Mouse (Mus musculus) stomach, postnatal 0 days (tissue): ENCODE data around the gene Ldah. TPM values are rescaled to one million over a fixed set of nuclear protein-coding genes. Genes with fewer than 3 reads are reported as not detected.
A peak's percentile ranks its signal among the peaks of the same experiment; 100 is the strongest.
"Not testable (repeated sequence)": the region's sequence is repeated elsewhere in the genome, so short reads cannot be mapped to it uniquely, and the experiment has no call there.

Source experiments
- ATAC-seq: fragments of 200-750 bp; cut with Nextera tagmentation; 2 replicates; pipeline ENCODE4 v1.8.0; 2017; ENCODE audit not compliant: low FRiP score, low TSS enrichment
- DNase-seq: peaks from one replicate; pipeline ENCODE4 v3.0.0-alpha.2; 2016; ENCODE audit warnings: low spot score
- H3K27ac ChIP-seq: fragments of 300-500 bp; sonication (generic); replicated peaks from 2 replicates; pipeline ENCODE4 v1.5.1; 2014; ENCODE audit warnings: mild to moderate bottlenecking, control low read depth
- H3K27me3 ChIP-seq: fragments of 300-500 bp; sonication (generic); 2 replicates; pipeline ENCODE4 v1.6.1; 2014; ENCODE audit warnings: low read length; ENCODE audit not compliant: control insufficient read depth, insufficient read depth
- H3K36me3 ChIP-seq: fragments of 300-500 bp; sonication (generic); 2 replicates; pipeline ENCODE4 v1.6.1; 2014; ENCODE audit warnings: low read length, mixed read lengths; ENCODE audit not compliant: control insufficient read depth, insufficient read depth
- H3K4me1 ChIP-seq: fragments of 300-500 bp; sonication (generic); replicated peaks from 2 replicates; pipeline ENCODE4 v1.6.1; 2014; ENCODE audit warnings: antibody characterized with exemption; ENCODE audit not compliant: control insufficient read depth, insufficient read depth
- H3K4me2 ChIP-seq: fragments of 300-500 bp; sonication (generic); replicated peaks from 2 replicates; pipeline ENCODE4 v1.6.1; 2014; ENCODE audit warnings: low read depth, mild to moderate bottlenecking, control low read depth, moderate library complexity
- H3K4me3 ChIP-seq: fragments of 300-500 bp; sonication (generic); 2 replicates; pipeline ENCODE4 v1.5.1; 2014; ENCODE audit warnings: low read depth, low read length, control low read depth
- H3K9ac ChIP-seq: fragments of 300-500 bp; sonication (generic); 2 replicates; pipeline ENCODE4 v1.6.1; 2014; ENCODE audit warnings: mild to moderate bottlenecking, low read length, control low read depth, mixed read lengths
- H3K9me3 ChIP-seq: fragments of 300-500 bp; sonication (generic); 2 replicates; pipeline ENCODE4 v1.6.1; 2016; ENCODE audit warnings: low read length; ENCODE audit not compliant: control insufficient read depth
- CTCF ChIP-seq: IDR thresholded peaks from 2 replicates; pipeline ENCODE4 v1.5.1; 2016; ENCODE audit warnings: antibody characterized with exemption, low read depth, mild to moderate bottlenecking, moderate library complexity
- EP300 ChIP-seq: optimal IDR thresholded peaks from 2 replicates; pipeline ENCODE3; 2016; ENCODE audit warnings: antibody characterized with exemption
- WGBS: fragments of 180-500 bp; shearing (Covaris S2); extraction: QIAGEN DNeasy Blood & Tissue Kit; methylation state at CpG from one replicate; pipeline ENCODE4 v1.1.7; 2014; 5-methylcytosine and 5-hydroxymethylcytosine counted together
- polyA plus RNA-seq: library from polyadenylated mRNA; unstranded; fragments of >200 nt; fragmentation: Nextera tagmentation; extraction: Ambion mirVana; gene quantifications from 2 replicates; pipeline ENCODE4 v1.2.1, GENCODE M21; 2015

The Ldah gene
- 58.9 and 64.2 TPM in 2 replicates for polyA plus RNA-seq

DNA sequence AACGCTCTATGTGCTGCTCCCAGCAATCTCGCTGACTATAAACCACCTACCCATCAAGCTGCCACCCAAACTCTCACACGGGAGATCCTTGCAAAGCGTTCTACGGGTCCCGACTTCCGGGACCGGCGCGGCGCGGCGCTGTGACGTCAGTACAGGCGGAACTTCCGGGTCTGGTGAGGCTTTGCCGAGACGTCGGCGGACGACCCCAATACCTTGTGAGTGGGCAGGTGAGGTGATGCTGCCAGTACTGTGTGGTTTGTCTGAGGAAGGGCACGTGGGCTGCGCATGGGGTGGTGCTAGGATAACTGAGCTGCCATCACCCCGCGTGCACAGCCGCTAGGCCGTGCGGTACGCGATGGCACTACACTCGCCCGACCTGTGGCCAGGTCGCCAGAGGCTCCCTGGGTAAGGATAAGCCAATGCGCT lies at the start of gene Ldah:
Gene Ldah, plus strand, starts transcription at position 130 of the 426 bp plus-strand sequence.
- Histone ChIP-seq H3K4me1 (no peaks in the 10 kb centered on the region), H3K27me3 (no peaks in the 10 kb centered on the region), H3K4me2 (peak within 1 kb of the TSS; percentile 70), H3K36me3 (no peaks in the 10 kb centered on the region), H3K9ac (peak within 1 kb of the TSS; percentile 84), H3K4me3 (peak within 1 kb of the TSS; percentile 90), H3K9me3 (no peaks in the 10 kb centered on the region), H3K27ac (peak within 1 kb of the TSS; percentile 71)
- DNase-seq (peak; percentile 95), ATAC-seq (peak; percentile 98)
- under 1% methylated on average over 34 of the region's 34 CpGs for WGBS
- TF ChIP-seq EP300 = no peak
- TF ChIP-seq CTCF = peak; percentile 54

DNA sequence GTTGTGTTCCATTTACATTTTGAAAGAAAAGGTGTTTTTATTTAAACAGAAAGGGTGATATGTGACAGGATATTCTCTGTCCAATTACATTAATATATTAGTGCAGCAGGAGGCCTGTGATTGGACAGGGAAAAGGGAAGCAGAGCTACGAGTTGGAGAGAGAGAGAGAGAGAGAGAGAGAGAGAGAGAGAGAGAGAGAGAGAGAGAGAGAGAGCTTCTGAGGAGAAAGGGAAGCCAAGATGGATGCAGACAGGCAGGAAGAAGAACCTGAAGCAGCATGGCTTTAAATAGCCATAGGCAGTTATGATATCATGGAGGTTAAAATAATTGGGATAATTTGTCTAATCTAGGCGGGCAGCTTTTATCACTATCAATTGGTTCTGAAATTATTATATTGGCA lies 40.2 kb upstream of the Ldah start:
- Histone ChIP-seq H3K36me3 (no peaks in the 10 kb centered on the region), H3K27ac (no peak overlapping the region), H3K27me3 (no peaks in the 10 kb centered on the region), H3K9ac (no peak overlapping the region), H3K4me1 (no peaks in the 10 kb centered on the region), H3K9me3 (no peaks in the 10 kb centered on the region), H3K4me3 (no peak overlapping the region), H3K4me2 (no peak overlapping the region)
- ATAC-seq = no peak
- TF ChIP-seq EP300 = no peak
- TF ChIP-seq CTCF = no peak
- DNase-seq = no peak
- WGBS = 72% methylated on average over 2 of the region's 2 CpGs

DNA sequence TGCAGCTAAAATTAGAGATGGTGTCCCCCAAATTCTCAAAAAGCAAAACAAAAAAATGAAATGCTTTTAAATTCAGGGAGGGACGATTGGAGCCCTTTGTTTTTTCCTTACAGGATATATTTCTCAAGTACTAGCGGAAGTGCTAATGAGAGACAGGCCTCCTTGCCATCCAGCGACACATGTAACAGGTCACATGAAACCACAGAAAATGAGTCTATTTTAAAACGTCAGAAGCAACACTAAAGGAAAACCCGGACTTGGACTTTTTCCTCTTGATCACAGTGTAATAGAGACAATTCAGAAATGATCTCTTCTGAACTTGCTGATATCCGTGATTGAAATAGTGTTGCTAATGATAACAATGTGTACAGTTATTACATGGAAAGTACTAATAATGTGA lies 27.0 kb upstream of the Ldah start:
- H3K4me2 ChIP-seq = no peak overlapping the region
- 55% methylated on average over 6 of the region's 6 CpGs for WGBS
- no peaks in the 10 kb centered on the region for H3K9me3 ChIP-seq
- DNase-seq (no peak), ATAC-seq (no peak)
- H3K27ac ChIP-seq = no peak overlapping the region
- no peaks in the 10 kb centered on the region for H3K36me3 ChIP-seq
- H3K4me3 ChIP-seq = no peak overlapping the region
- H3K4me1 ChIP-seq = no peaks in the 10 kb centered on the region
- TF ChIP-seq EP300 = no peak
- no peak for TF ChIP-seq CTCF
- no peak overlapping the region for H3K9ac ChIP-seq
- no peaks in the 10 kb centered on the region for H3K27me3 ChIP-seq

DNA sequence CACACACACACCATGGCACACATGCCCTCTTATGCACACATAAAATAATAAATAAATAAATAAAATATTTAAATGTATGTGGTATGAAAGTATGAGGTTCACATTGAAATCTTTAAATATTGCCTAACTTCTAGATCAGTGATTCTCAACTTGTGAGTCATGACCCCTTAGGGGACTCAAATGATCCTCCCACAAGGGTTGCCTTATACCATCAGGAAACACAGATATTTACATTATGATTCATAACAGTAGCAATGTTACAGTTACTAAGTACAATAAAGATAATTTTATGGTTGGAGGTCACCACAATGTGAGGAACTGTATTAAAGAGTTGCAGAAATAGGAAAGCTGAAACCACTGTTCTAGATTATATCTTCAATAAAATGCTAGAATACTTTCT lies 26.2 kb upstream of the Ldah start:
- H3K9ac ChIP-seq = no peak overlapping the region
- H3K36me3 ChIP-seq = no peaks in the 10 kb centered on the region
- ATAC-seq = peak; percentile 70; the same call in 1 of the 2 replicates
- H3K27me3 ChIP-seq = no peaks in the 10 kb centered on the region
- no peaks in the 10 kb centered on the region for H3K4me1 ChIP-seq
- H3K9me3 ChIP-seq = no peaks in the 10 kb centered on the region
- no peak overlapping the region for H3K4me3 ChIP-seq
- no peak for DNase-seq
- TF ChIP-seq EP300 (no peak), CTCF (no peak)
- H3K4me2 ChIP-seq = no peak overlapping the region
- H3K27ac ChIP-seq = no peak overlapping the region

DNA sequence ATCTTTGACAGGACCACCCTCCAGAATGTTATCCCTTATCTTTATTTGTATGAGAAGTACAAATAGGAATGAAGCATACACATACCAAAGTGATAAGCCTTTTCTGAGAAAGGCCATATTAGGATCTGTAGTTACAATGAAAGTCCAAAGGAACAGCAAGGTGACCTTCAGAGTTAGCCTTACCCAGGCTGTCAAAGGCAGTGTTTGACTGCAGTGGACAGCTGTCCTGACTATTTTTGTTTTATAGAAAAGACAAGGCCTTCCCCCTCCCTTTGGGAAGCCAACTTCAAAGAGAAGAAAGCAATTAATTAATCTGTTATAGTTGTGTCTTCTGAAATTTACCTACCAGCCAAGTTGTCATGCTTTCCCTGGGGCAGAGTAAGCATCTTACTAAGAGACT lies 23.4 kb upstream of the Ldah start:
- Histone ChIP-seq H3K4me1 (no peaks in the 10 kb centered on the region), H3K4me2 (no peak overlapping the region), H3K27me3 (no peaks in the 10 kb centered on the region), H3K36me3 (no peaks in the 10 kb centered on the region), H3K4me3 (no peak overlapping the region), H3K27ac (no peak overlapping the region), H3K9ac (no peak overlapping the region), H3K9me3 (no peaks in the 10 kb centered on the region)
- DNase-seq (no peak), ATAC-seq (no peak)
- TF ChIP-seq EP300 = no peak
- TF ChIP-seq CTCF = no peak

DNA sequence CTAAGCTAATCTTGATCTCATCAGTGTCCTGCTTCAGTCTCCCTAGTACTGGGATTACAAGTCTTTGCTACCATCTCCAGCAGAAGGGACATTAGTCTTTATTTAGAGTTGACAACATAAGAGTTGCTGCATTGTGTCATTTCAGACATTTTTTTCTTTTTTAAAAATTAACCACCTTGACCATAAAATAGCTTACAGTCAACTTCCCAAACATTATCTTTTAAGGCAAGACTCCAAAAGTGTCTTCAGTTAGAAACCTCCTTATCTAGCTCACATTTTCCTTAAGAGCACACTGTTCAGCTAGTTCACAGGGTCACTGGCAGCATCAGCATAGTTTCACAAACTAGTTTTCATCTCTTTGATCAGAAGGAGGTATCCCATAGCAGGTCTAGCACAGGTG lies 19.7 kb upstream of the Ldah start:
- Histone ChIP-seq H3K4me3 (no peak overlapping the region), H3K27ac (no peak overlapping the region), H3K4me2 (no peak overlapping the region), H3K4me1 (no peaks in the 10 kb centered on the region), H3K9me3 (no peaks in the 10 kb centered on the region), H3K27me3 (no peaks in the 10 kb centered on the region), H3K9ac (no peak overlapping the region), H3K36me3 (no peaks in the 10 kb centered on the region)
- no peak for ATAC-seq
- no peak for TF ChIP-seq EP300
- TF ChIP-seq CTCF = no peak
- no peak for DNase-seq

DNA sequence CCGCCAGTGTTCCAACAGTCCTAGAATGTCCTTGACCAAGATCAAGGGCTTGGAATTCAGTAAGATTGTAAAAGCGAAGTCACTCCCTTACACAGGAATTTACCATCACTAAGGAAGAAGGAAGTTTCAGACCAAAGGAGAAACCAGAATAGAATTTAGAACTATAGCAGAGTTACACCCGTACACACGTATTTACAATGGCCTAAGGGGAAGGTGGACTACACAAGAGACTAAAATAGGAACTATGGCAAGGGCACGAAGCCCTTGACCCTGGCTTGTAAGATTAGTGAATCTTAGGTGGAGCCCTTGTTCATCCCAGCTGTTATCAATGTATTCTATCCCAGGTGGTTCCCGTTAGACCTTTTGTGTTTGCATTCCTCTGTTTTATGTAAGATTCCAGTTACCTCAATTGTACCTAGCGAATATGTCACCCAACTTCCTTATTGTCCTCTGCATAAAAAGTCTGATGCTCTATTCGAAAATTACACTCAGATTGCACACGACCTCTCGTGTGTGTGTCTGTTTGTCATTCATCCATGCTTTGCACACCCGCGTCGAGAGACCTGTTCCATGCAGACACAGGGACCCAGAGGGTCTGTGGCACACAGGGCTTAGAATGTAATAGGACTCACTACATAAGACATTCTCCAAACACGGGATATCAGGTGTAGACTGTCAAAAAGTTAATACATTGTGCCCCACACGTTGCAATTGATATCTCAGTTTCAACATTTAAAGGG lies 18.9 kb upstream of the Ldah start:
- H3K4me1 ChIP-seq, H3K9ac ChIP-seq, H3K36me3 ChIP-seq, ATAC-seq, H3K4me2 ChIP-seq, H3K9me3 ChIP-seq, H3K27me3 ChIP-seq, DNase-seq, H3K4me3 ChIP-seq, H3K27ac ChIP-seq: not testable (repeated sequence)
- 83% methylated on average over 15 of the region's 15 CpGs for WGBS
